Mouse (Mus musculus) left cerebral cortex, postnatal 36 days (tissue): ENCODE data around the gene Gm19345. TPM values are rescaled to one million over a fixed set of nuclear protein-coding genes. Genes with fewer than 3 reads are reported as not detected.

Experiments
- DNase-seq, 2 experiments: peaks; one replicate each; pipeline ENCODE4 v3.0.0; 2021 to 2022; ENCODE audit warnings: low spot score in 2 of 2, mixed read lengths in 1 of 2
- intact Hi-C: fragments of 180-260 bp; cut with DNase I; formaldehyde crosslinking; loops from one replicate; pipeline ENCODE4 v1.15.1; 2025
- total RNA-seq, 2 experiments: library from RNA; stranded (reverse); gene quantifications; 2 replicates each; pipeline ENCODE4 v1.2.3; 2021

The Gm19345 gene
- total RNA-seq, 2 experiments from 2014 or later: 1.2 to 2.1 TPM

DNA sequence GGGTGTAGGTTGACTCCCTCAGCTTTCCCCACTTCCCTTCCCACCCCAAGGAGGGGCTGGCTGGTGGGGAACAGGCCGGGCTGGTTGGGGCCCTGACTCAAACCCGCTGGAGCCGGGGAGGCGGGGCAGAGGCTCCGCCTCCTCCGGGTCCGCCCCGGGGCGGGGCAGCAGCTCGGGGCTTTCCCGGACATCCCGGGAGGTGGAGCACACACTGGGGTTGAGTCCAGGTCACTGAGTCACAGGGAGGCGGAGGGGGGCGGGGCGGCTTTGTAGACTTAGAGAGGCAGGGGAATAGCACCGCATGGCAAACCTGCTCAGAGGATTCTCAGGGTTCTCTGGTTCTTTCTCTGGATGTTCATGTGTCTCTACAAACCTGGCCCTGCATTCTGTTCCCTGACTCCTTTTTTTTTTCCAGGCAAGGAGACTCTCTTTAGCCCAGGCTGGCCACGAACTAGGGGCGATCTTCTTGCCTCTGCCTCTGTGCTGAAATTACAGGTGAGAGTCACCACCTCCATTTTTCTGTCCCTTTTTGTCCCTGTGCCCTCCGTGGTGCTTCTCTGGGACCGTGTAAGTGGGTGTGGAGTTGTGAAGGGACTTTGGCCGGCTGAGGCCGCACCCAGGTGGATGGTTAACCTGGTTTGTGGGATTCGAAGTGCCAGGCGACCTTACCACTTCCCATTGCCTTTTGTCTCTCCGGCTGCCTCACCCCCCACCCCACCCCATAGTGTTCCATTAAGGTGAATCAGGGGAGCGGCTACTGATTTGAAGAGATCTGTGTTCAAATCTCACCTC lies 27.4 kb upstream of the Gm19345 start:
- intact Hi-C loops: no loop called here
- DNase-seq: no peak

DNA sequence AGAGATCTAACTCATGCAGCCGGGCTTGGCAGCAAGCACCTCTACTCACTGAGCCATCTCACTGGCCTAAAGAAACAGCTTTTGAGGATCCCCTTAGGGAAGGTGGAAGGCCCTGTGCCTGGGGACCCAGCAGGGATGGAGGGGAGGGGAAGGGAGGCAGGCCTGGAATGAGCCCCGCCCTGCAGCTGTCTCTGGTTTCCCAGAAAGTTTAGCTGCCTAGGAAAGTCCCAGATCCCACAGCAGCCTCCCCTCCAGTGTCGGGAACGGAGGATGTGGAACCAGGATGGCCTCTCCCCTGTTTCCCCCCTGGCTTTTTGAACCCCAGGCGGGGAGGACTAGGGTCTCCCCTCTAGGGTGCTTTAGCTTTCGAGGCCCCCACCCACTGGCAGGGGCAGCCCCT lies 25.0 kb upstream of the Gm19345 start:
- intact Hi-C loops: no loop called here
- no peak for DNase-seq

DNA sequence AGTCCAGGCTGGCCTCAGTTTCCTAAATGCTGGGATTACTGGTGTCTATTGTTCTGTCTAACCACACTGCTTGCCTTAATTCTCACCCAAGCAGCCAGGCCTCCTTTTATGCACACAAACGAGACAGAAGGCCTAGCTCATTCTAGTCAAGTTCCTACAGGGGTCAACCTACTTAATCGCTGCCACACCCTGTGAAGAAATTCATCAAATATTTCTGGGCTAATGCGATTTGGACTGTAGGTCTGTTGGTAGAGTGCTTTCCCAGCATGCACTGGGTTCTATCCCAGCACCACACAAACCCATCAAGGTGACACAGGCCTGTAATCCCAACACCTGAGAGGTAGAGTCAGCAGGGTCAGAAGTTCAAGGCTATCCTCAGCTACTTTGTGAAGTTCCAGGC lies 22.1 kb upstream of the Gm19345 start:
- intact Hi-C loops: no loop called here
- no peak for DNase-seq

GRCm38 (mm10) chr7:19830682-19831156 lies 21.1 kb upstream of the Gm19345 start:
- peak in 1 of 2 experiments; percentile 31 for DNase-seq
- intact Hi-C loops: no loop called here

DNA sequence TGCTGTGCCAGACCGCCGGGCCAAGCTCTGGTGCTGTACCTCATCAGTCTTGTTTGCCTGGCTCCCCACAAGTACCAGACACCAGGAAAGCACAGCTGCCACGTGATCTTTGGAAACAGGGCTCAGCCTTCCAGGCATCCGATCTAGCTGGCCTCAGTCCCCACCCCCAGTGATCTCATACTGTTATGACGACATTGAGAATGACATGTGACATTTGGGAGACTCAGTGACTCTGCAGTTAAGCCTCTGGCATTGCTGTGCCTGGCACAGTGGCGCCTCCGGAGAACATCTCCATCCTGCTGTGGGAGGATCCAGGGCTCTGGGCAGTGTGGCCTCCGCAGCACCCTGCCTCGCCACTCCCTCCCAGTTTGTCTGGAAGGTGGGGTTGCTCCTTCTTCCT lies 20.0 kb upstream of the Gm19345 start:
- DNase-seq: no peak
- intact Hi-C loops: no loop called here

- DNase-seq: no peak
- intact Hi-C loops: no loop called here
These were observed 17.7 kb upstream of the Gm19345 start for GRCm38 (mm10) chr7:19834055-19834454.

GRCm38 (mm10) chr7:19836843-19837242 lies 15.0 kb upstream of the Gm19345 start:
- intact Hi-C loops: no loop called here
- no peak for DNase-seq

DNA sequence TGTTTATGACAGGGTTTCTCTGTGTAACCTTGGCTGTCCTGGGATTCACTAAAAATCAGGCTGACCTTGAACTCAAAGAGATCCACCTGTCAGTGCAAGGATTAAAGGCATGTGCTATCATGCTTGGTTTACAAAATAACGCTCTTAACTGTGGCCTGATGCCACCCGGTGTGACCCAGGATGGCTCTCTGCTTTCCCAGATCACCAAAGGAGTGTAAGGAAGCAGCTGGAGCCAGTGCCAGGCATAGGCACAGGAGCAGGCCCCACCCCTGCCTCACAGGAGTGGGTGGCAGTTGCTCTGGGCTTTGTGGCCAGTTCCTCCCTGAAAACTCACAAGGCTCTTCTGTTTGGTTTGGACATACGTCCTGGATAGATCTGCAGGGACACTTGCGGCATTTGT lies 11.4 kb upstream of the Gm19345 start:
- intact Hi-C loops: no loop called here
- DNase-seq: no peak

DNA sequence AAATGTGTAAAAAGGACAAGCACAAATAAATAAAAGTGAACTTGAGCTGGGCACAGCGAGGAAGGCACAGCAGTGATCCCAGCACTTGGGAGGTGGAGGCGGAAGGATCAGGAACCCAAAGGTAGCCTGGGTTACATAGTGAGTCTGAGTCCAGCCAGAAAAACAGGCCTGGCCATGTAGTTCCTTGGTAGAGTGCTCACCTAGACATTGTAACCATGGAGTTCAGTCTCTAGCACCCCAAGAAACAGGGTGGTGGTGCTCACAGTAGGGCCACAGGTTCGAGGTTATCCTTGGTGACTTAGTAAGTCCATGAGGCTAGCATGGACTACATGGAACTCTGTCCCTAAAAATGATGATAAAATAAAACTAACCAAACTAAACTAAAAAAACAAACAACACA lies 10.9 kb upstream of the Gm19345 start:
- DNase-seq: no peak
- intact Hi-C loops: no loop called here

DNA sequence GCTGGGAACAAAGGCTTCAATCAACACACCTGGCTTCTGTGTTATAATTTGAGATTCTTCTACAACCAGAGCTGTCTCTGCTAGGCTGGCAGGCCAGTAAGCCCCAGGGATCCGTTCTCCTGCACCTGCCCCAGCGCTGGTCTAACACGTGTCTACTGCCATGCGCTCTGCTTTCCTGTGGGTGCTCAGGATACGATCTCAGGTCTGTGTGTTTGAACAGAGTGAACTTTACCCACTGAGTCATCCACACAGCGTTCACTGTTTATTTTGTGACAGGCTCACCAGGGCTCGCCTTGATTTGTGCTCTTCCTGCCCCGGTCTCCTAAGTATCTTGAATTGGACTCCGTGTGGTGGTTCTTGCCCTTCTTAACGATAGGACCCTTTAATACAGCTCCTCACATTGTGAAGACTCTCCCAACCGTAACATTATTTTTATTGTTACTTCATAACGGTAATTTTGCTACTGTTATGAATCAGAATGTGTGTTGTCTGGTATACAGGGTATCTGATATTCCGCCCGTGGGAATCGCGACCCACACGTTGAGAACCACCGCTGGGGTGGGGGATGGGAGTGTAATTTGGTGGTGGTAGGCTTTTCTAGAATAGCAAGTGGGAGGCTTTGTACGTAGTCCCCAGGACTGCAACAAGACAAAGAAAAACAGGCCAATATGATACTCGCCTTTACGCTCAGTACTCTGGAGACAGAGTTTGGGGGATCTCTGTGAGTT lies 10.0 kb upstream of the Gm19345 start:
- intact Hi-C loops: no loop called here
- no peak for DNase-seq

GRCm38 (mm10) chr7:19842885-19843504 lies 8.8 kb upstream of the Gm19345 start:
- DNase-seq: no peak
- intact Hi-C loops: no loop called here

- intact Hi-C loops: no loop called here
- DNase-seq: peak; percentile 44 to 50
These were observed 8.2 kb upstream of the Gm19345 start for GRCm38 (mm10) chr7:19843561-19843960.

- DNase-seq: no peak
- intact Hi-C loops: no loop called here
These were observed 7.2 kb upstream of the Gm19345 start for GRCm38 (mm10) chr7:19844521-19845171.

DNA sequence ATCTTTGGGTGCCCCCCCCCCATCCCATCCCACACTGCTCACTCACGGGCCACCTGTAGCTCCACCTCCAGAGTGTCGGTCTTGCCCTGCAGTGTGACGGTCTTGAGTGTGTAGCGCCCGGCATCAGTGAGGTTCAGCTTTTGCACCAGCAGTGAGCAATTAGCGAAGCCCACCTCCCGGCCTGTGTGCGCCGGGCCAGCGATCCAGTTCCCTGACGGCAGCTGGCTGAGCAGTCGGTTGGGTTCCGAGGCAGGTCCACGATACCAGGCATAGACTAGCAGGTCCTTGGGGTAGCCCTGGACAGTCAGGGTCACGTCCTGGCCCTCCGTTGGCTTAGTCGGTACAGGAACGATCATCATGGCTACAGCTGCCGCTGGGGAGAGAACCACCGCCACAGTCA lies 1.7 kb downstream of the Gm19345 start:
- intact Hi-C loops: no loop called here
- DNase-seq: no peak

DNA sequence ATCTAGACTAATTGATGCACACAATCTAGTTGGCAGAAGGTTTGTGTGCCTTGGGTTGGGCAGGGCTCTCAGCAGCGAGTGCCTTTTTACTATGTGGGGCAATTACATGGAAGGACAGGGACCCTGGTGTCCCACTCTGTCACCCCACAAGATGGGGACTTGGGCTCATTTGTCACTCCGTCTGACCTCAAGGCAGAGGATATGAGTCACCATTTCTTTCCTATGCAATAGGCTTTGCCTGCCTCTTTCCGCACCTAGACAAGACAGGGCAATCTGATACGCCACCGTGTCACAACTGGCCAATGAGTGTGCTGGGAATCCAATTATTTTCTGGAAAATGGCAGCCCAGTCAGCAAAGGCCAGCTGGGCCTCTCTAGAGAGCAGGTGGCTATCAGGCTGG lies 3.9 kb downstream of the Gm19345 start:
- DNase-seq: no peak
- intact Hi-C loops: no loop called here

DNA sequence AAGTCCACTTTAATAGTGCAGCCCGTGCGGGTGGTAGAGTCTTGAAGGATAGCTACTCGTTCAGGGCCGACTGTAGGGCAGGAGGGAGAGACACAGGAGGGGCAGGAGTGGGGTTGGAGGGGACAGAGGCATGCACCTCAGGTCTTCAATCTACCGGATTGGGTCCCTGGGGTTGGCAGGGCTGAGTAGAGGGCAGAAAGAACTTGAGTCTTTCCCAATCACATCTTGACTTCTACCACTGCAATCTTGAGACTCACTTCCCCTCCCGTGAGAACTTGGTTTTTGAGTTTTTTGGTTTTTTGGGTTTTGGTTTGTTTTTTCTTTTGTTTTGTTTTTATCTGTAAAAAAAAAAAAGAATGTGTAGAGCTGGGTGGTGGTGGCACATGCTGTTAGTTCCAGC lies 4.5 kb downstream of the Gm19345 start:
- no peak for DNase-seq
- intact Hi-C loops: no loop called here

GRCm38 (mm10) chr7:19859740-19860139 lies 7.9 kb downstream of the Gm19345 start:
- intact Hi-C loops: no loop called here
- DNase-seq: no peak

- no peak for DNase-seq
- intact Hi-C loops: no loop called here
These were observed 9.4 kb downstream of the Gm19345 start, which contains the start of gene Ceacam16 for GRCm38 (mm10) chr7:19861199-19861598. Ceacam16 (minus strand) TSS chr7:19861299.

DNA sequence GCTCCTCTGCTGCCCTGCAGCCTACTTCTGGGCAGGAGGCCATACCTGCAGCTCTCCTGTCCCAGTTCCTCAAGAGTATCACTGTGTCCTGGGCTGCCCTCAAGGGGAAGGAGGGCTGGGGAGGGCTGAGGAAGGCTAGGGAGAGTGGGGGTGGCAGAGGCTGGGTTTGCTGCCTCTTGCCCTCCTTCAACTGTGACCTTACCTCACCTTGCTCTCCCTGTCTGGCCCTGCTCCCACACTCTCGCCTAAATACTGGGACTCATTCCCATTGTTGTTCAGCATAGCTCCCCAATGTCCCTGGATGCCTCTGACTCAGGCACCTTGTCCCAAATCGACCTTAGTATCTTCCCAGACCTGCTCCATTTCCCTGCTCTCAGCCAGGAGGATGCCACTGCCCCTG lies 12.4 kb downstream of the Gm19345 start:
- intact Hi-C loops: no loop called here
- no peak for DNase-seq
